Mouse (Mus musculus) megakaryocyte, embryonic 14.5 days (primary cell): ENCODE measurements around the gene Fam83d.

Experiments used
- FLI1 ChIP-seq: IDR thresholded peaks from 2 replicates; pipeline ENCODE4 v1.6.1; 2012; ENCODE audit warnings: low read length, inconsistent platforms, mixed read lengths
- GATA1 ChIP-seq: IDR thresholded peaks from 3 replicates; pipeline ENCODE4 v1.6.1; 2012; ENCODE audit warnings: mixed read lengths, low read length, inconsistent platforms, borderline replicate concordance

DNA sequence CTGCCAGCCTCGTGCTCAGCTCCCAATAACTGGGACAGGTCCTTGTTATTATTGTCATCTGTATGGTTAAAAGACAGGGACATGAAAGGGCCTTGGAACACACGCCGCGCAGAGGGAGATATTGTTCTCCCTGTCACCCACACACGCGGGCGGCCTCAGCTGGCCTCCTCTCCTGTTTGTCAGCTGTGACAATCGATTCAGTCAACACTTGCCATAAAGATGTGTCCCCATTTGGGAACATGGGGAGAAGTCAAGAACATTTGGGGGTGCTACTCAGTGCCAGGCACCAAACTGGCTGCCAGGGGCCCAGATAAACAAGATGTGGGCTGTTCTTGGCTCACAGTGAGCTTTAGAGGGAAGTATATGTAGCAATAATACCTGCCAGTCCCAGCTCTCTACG, 18.5 kb upstream of the Fam83d start:
- TF ChIP-seq FLI1 (no peak), GATA1 (no peak)
